Mouse (Mus musculus) lung, postnatal 0 days (tissue): ENCODE data around the gene Slc1a3.

ENCODE experiments used
- CTCF ChIP-seq: IDR thresholded peaks from 2 replicates; pipeline ENCODE4 v1.5.1; 2016; ENCODE audit warnings: antibody characterized with exemption, mild to moderate bottlenecking
- EP300 ChIP-seq: IDR thresholded peaks from 2 replicates; pipeline ENCODE4 v1.6.1; 2016; ENCODE audit warnings: antibody characterized with exemption, mild to moderate bottlenecking, control low read depth

GRCm38 (mm10) chr15:8706613-8707012 lies 4.0 kb downstream of the Slc1a3 start:
- TF ChIP-seq EP300 (no peak), CTCF (no peak)
